25 mouse cellular contexts compared by ENCODE assay signal in the genomic region with DNA sequence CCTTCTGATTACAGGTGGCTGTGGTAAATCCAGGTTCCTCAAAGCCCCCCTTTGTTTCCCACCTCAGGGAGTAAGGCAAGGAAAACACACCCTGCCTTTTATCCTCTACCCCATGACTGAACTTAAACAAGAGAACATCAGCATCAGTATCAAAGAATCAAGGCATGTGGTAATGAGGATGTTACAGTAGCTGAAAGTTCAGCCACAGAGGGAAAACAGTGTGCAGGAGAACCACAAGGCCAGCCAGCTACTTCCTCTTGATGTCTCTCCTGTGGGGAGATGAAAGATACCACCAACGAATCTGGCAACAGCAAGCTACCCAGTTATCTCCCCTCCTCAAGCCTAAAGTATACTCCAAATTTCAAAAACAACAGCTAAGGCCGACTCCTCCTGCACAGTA. TPM values are rescaled to one million over a fixed set of nuclear protein-coding genes. Genes with fewer than 3 reads are reported as not detected.
DNase-seq lines count a peak whose midpoint lies in the region; ATAC-seq and TF ChIP-seq lines count a peak whose summit lies in the region.
"Had no signal": no experiment of that assay in that cellular context is flagged by ENCODE, and none has a peak within 500 bp of the region (broad histone marks: within the 10 kb centered on the region; RNA-seq: fewer than 3 reads in every experiment).

No protein-coding gene starts in this region.

- ATAC-seq in monocyte, adult 5-6 weeks (replicated peaks; ENCODE audit: insufficient number of reproducible peaks, low FRiP score, low TSS enrichment, poor library complexity, severe bottlenecking): peak; percentile 51; the same call in 1 of the 2 replicates
- no peak for ATAC-seq in erythroid progenitor cell, adult 5-6 weeks (replicated peaks; ENCODE audit: low FRiP score, poor library complexity, severe bottlenecking)
- ATAC-seq: CD4-positive, CD25-positive, alpha-beta regulatory T cell, adult 4 months; forebrain, embryonic 14.5 days; hindbrain, postnatal 0 days had no signal

- no peak for TF ChIP-seq CTCF in bone marrow macrophage, adult 2 months (IDR thresholded peaks at IDR 0.05; ENCODE audit: low read depth, low read length)

- H3K4me3 ChIP-seq in bone marrow macrophage, adult 2 months (ENCODE audit: insufficient read depth, low read length): no peak overlapping the region
- H3K4me3 ChIP-seq: embryonic facial prominence, embryonic 10.5 days; heart, embryonic 13.5 days; neural tube, embryonic 15.5 days had no signal

- peak; percentile 52 for DNase-seq in CD4-positive helper T cell, adult 2 months (ENCODE audit: low read depth, low spot score)
- DNase-seq in ES-CJ7 (ENCODE audit: low read depth, low spot score): peak; percentile 34
- no peak for DNase-seq in right cerebral cortex, postnatal 25 days
- DNase-seq in gastrocnemius, adult 8-10 months (ENCODE audit: low spot score in 2 of 2): no peak
- DNase-seq in frontal cortex, postnatal 25 days (ENCODE audit: low spot score in 2 of 2): no peak
- DNase-seq: adrenal gland, adult 2 months; cerebellum, postnatal 36 days; heart, postnatal 36 days; kidney, adult 18-20 months; kidney, postnatal 10 days; left cerebral cortex, postnatal 4 days; lung, embryonic 14.5 days; retina, postnatal 1 day had no signal

- peaks cover 62% of the 10 kb centered on the region for H3K4me1 ChIP-seq in bone marrow macrophage, adult 2 months (ENCODE audit: control insufficient read depth, insufficient read depth, low read length)

- no peak for TF ChIP-seq POLR2A in bone marrow macrophage, adult 2 months (IDR thresholded peaks at IDR 0.05; ENCODE audit: borderline replicate concordance, low read depth, low read length)

- H3K27ac ChIP-seq in bone marrow macrophage, adult 2 months (ENCODE audit: insufficient read depth, low read depth, low read length): peak overlapping the region; percentile 12
- H3K27ac ChIP-seq: embryonic facial prominence, embryonic 10.5 days; heart, embryonic 13.5 days; hindbrain, postnatal 0 days; neural tube, embryonic 15.5 days had no signal

RNA-seq across cellular contexts. Expression of a gene that starts 12.0 kb away (rescaled TPM):
- 23.1 and 28.0 TPM in 2 replicates for polyA plus RNA-seq in bone marrow macrophage, adult 2 months (2012; ENCODE audit: insufficient read depth, insufficient read length, missing spikeins)
- 8.9 to 23.6 TPM (median 19.8 TPM) in 3 replicates for total RNA-seq in monocyte, adult 5-6 weeks (2017)
- total RNA-seq in gastrocnemius, adult 8-10 months (2022): 1 to 10 TPM in 3 of 4 experiments, under 1 TPM in 1; 0.97 to 1.8 (median 1.2) TPM
- 2.2 TPM in 1 of 2 replicates, not detected in the other for total RNA-seq in erythroid progenitor cell, adult 5-6 weeks (2015; ENCODE audit: low replicate concordance)
- 0.39 and 6.0 TPM in 2 replicates for total RNA-seq in erythroid progenitor cell, adult 5-6 weeks (2017; ENCODE audit: low replicate concordance)

RNA-seq across cellular contexts. Expression of a gene that starts 31.8 kb away (rescaled TPM):
- not detected in 2 replicates for polyA plus RNA-seq in bone marrow macrophage, adult 2 months (2012; ENCODE audit: insufficient read depth, insufficient read length, missing spikeins)
- 0.43 TPM in 1 of 3 replicates, not detected in the others for total RNA-seq in monocyte, adult 5-6 weeks (2017)
- total RNA-seq in gastrocnemius, adult 8-10 months (2022): not detected
- total RNA-seq in erythroid progenitor cell, adult 5-6 weeks (2015; ENCODE audit: low replicate concordance): not detected in 2 replicates
- not detected in 2 replicates for total RNA-seq in erythroid progenitor cell, adult 5-6 weeks (2017; ENCODE audit: low replicate concordance)
- total RNA-seq: adrenal gland, adult 2 months; gastrocnemius, postnatal 4 days; heart, postnatal 36 days; hindbrain, postnatal 0 days; layer of hippocampus, postnatal 25 days; left cerebral cortex, postnatal 4 days; liver, adult 2 months had no signal
- polyA plus RNA-seq: adrenal gland, adult 2 months; CD4-positive, CD25-positive, alpha-beta regulatory T cell, adult 4 months; embryonic facial prominence, embryonic 10.5 days; forebrain, embryonic 14.5 days; heart, embryonic 13.5 days; liver, adult 2 months; lung, embryonic 14.5 days; neural tube, embryonic 15.5 days had no signal

RNA-seq across cellular contexts. Expression of a gene that starts 37.1 kb away (rescaled TPM):
- 19.2 and 20.8 TPM in 2 replicates for polyA plus RNA-seq in bone marrow macrophage, adult 2 months (2012; ENCODE audit: insufficient read depth, insufficient read length, missing spikeins)
- 28.5 to 49.0 TPM (median 45.7 TPM) in 3 replicates for total RNA-seq in monocyte, adult 5-6 weeks (2017)
- total RNA-seq in gastrocnemius, adult 8-10 months (2022): 10 to 100 TPM; 57.8 to 69.5 (median 61.5) TPM
- 19.8 and 21.0 TPM in 2 replicates for total RNA-seq in erythroid progenitor cell, adult 5-6 weeks (2015; ENCODE audit: low replicate concordance)
- total RNA-seq in erythroid progenitor cell, adult 5-6 weeks (2017; ENCODE audit: low replicate concordance): 6.8 and 22.5 TPM in 2 replicates

RNA-seq across cellular contexts. Expression of a gene that starts 53.6 kb away (rescaled TPM):
- polyA plus RNA-seq in bone marrow macrophage, adult 2 months (2012; ENCODE audit: insufficient read depth, insufficient read length, missing spikeins): not detected in 2 replicates
- not detected in 3 replicates for total RNA-seq in monocyte, adult 5-6 weeks (2017)
- not detected for total RNA-seq in gastrocnemius, adult 8-10 months (2022)
- total RNA-seq in erythroid progenitor cell, adult 5-6 weeks (2015; ENCODE audit: low replicate concordance): not detected in 2 replicates
- total RNA-seq in erythroid progenitor cell, adult 5-6 weeks (2017; ENCODE audit: low replicate concordance): not detected in 2 replicates
- total RNA-seq: adrenal gland, adult 2 months; gastrocnemius, postnatal 4 days; heart, postnatal 36 days; hindbrain, postnatal 0 days; layer of hippocampus, postnatal 25 days; left cerebral cortex, postnatal 4 days; liver, adult 2 months had no signal
- polyA plus RNA-seq: adrenal gland, adult 2 months; CD4-positive, CD25-positive, alpha-beta regulatory T cell, adult 4 months; embryonic facial prominence, embryonic 10.5 days; forebrain, embryonic 14.5 days; heart, embryonic 13.5 days; hindbrain, postnatal 0 days; liver, adult 2 months; lung, embryonic 14.5 days; neural tube, embryonic 15.5 days had no signal

RNA-seq across cellular contexts. Expression of a gene that starts 59.9 kb away (rescaled TPM):
- not detected in 2 replicates for polyA plus RNA-seq in bone marrow macrophage, adult 2 months (2012; ENCODE audit: insufficient read depth, insufficient read length, missing spikeins)
- total RNA-seq in monocyte, adult 5-6 weeks (2017): not detected in 3 replicates
- not detected for total RNA-seq in gastrocnemius, adult 8-10 months (2022)
- total RNA-seq in erythroid progenitor cell, adult 5-6 weeks (2015; ENCODE audit: low replicate concordance): not detected in 2 replicates
- total RNA-seq in erythroid progenitor cell, adult 5-6 weeks (2017; ENCODE audit: low replicate concordance): not detected in 2 replicates
- total RNA-seq: adrenal gland, adult 2 months; gastrocnemius, postnatal 4 days; heart, postnatal 36 days; hindbrain, postnatal 0 days; layer of hippocampus, postnatal 25 days; left cerebral cortex, postnatal 4 days; liver, adult 2 months had no signal
- polyA plus RNA-seq: adrenal gland, adult 2 months; CD4-positive, CD25-positive, alpha-beta regulatory T cell, adult 4 months; embryonic facial prominence, embryonic 10.5 days; forebrain, embryonic 14.5 days; heart, embryonic 13.5 days; hindbrain, postnatal 0 days; liver, adult 2 months; neural tube, embryonic 15.5 days had no signal

Comparison
In these comparisons a context has a peak if more than half of its experiments do, and no peak if none do; other contexts are left out.
1. DNase-seq: peak in CD4-positive helper T cell, adult 2 months (single experiment) and ES-CJ7 (single experiment); none in right cerebral cortex, postnatal 25 days (single experiment), gastrocnemius, adult 8-10 months (0 of 2) and frontal cortex, postnatal 25 days (0 of 2).